Mouse (Mus musculus): ENCODE results near the gene Lsm2. TPM values are rescaled to one million over a fixed set of nuclear protein-coding genes. Genes with fewer than 3 reads are reported as not detected.
"Not testable (repeated sequence)": the region's sequence is repeated elsewhere in the genome, so short reads cannot be mapped to it uniquely, and the experiment has no call there.

Lsm2 gene
- total RNA-seq, 2 experiments from 2014 or later: 52.2 to 55.0 TPM

GRCm38 (mm10) chr17:34957291-34957690 is 24.4 kb upstream of the Lsm2 start:
- not testable (repeated sequence) for DNase-seq

DNA sequence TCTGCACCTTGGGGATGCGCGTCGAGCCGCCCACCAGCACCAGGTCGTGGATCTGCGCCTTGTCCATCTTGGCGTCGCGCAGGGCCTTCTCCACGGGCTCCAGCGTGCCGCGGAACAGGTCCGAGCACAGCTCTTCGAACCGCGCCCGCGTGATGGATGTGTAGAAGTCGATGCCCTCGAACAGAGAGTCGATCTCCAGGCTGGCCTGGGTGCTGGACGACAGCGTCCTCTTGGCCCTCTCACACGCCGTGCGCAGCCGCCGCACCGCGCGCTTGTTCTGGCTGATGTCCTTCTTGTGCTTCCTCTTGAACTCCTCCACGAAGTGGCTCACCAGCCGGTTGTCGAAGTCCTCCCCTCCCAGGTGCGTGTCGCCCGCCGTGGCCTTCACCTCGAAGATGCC is 23.7 kb upstream of the Lsm2 start:
- DNase-seq: not testable (repeated sequence)

DNA sequence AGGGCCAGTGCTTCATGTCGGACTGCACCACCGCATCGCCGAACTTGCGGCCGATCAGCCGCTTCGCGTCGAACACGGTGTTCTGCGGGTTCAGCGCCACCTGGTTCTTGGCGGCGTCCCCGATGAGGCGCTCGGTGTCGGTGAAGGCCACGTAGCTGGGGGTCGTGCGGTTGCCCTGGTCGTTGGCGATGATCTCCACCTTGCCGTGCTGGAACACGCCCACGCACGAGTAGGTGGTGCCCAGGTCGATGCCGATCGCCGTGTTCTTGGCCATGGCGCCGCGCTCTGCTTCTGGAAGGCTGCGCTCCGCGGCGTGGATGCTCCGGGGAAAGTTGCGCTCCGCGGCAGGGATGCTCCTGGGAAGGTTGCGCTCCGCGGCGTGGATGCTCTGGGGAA is 22.9 kb upstream of the Lsm2 start:
- DNase-seq: not testable (repeated sequence)

- peak; percentile 83 for DNase-seq
These were observed 22.4 kb upstream of the Lsm2 start, which contains the start of gene Hspa1b for GRCm38 (mm10) chr17:34959130-34959778. Gene Hspa1b, minus strand, starts transcription at chr17:34959238.

DNA sequence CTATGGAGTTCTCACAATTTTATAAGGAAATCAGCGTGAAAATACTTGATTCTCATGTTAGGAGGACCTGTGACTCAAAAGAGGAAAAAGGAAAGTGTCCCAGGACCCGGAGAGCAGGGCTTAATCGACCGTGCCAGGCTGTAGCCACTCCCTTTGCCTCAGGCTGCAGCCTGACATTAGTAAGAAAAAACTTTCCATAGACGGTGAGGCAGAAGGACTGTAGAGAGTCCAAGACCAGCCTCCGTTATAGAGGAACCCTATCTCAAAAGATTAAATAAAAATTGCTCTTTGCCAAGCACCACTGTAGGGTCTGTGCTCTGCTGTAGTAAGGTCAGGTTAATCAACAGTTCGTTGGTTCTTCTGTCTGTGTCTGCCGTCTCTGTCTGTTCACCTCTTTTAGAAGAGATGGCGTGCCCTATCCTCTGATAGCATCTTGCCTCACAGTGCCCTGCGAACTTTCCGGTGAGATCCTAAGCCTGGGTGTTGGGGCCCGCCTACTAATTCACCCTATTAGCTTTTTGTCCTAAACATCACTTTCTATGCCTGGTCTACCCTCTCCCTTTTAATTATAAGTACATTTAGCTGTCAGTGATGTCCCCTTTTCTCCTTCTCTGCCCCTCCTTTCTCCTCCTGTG is 21.7 kb upstream of the Lsm2 start:
- peak; percentile 30 for DNase-seq

DNA sequence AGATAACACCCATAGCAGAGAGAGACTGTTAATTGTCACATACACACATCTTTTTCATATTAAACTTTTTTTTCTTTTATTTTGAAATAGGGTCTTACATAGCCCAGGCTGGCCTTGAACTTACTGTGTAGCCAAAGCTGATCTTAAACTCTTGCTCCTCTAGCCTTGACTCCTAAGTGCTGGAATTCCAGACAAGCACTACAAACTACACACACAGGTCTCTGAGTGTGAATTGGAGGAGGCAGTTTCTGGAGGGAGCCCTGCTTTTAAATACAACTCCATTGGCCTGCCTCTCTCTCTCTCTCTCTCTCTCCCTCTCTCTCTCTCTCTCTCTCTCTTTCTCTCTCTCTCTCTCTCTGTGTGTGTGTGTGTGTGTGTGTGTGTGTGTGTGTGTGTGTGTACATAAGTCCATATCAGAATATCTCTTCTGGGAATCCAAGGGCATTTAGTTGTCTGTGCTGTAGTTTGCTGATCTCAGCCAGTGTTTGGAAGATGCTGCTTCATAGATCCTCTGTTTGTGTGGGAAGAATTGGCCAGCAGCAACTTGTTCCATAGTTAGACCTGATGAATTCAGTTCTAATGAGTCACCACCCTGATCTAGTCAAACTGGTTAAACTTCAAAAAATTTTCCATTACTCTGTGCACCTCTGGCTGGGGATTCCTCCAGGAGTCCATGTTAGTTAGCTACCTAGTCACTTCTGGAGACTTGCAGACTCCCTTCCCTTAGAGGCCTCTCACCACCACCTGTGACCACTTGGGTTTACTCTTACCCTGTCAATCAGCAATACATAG is 20.8 kb upstream of the Lsm2 start:
- DNase-seq: no peak

GRCm38 (mm10) chr17:34962125-34962524 is 19.5 kb upstream of the Lsm2 start:
- peak; percentile 43 for DNase-seq

GRCm38 (mm10) chr17:34962841-34963240 is 18.8 kb upstream of the Lsm2 start:
- DNase-seq: no peak

DNA sequence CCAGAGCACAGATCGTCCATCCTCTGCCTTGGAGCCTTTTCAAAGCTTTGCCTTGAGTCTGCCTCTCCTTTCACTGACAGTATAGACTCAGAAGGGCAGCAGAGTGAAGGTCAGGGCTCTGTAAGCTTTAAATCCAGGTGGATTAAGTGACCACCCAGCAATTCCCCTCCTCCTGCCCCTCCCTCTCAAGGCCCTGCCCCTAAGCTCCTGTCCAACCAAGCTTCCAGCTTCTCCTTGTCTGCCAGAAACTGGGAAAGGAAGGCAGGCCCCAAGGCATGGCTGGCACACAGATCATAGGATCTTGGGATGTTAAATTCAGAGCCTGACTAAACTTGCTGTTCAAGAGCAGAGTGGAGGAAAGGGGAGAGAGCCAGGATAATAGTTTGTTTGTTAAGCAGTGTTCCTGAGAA is 17.0 kb upstream of the Lsm2 start:
- no peak for DNase-seq

DNA sequence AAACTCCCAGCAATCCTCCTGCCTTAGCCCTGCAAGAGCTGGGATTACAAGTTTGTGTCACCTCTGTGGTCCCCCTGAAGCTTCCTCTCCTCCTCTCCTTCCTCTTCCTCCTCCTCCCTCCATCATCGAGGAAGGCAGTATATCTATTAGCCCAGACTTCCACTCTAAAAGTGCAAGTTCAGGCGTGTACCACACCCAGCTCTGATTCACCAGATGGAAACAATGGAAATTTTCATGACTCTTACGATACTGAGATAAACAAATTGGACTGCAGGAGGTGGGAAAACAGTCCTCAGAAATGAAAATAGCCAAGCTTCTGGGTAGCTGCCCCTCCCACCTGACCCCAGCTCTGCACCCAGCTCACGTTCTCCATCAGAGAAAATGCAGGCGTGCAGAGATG is 16.0 kb upstream of the Lsm2 start:
- DNase-seq: no peak

DNA sequence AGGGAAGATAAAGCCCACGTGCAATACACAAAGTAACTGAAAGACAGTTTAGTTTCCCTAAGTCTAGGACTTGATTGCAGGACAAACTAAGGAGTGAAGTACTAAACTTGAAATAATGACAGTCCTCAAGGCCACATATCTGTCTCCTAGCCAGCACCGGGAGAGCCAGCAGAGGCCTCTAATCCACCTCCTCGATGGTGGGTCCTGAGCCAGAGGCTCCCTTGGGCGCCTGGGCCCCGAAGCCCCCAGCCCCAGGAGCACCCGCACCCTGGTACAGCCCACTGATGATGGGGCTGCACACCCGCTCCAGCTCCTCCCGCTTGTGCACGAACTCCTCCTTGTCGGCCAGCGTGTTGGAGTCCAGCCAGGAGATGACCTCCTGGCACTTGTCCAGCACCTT is 11.8 kb upstream of the Lsm2 start, which contains the start of gene Gm20481:
Gene Gm20481, plus strand, starts transcription at position 91 of the 400 bp plus-strand sequence.
- not testable (repeated sequence) for DNase-seq

GRCm38 (mm10) chr17:34970850-34971249 is 10.8 kb upstream of the Lsm2 start:
- not testable (repeated sequence) for DNase-seq

DNA sequence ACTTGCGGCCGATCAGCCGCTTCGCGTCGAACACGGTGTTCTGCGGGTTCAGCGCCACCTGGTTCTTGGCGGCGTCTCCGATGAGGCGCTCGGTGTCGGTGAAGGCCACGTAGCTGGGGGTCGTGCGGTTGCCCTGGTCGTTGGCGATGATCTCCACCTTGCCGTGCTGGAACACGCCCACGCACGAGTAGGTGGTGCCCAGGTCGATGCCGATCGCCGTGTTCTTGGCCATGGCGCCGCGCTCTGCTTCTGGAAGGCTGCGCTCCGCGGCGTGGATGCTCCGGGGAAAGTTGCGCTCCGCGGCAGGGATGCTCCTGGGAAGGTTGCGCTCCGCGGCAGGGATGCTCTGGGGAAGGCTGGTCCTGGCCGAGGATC is 10.0 kb upstream of the Lsm2 start:
- not testable (repeated sequence) for DNase-seq

DNA sequence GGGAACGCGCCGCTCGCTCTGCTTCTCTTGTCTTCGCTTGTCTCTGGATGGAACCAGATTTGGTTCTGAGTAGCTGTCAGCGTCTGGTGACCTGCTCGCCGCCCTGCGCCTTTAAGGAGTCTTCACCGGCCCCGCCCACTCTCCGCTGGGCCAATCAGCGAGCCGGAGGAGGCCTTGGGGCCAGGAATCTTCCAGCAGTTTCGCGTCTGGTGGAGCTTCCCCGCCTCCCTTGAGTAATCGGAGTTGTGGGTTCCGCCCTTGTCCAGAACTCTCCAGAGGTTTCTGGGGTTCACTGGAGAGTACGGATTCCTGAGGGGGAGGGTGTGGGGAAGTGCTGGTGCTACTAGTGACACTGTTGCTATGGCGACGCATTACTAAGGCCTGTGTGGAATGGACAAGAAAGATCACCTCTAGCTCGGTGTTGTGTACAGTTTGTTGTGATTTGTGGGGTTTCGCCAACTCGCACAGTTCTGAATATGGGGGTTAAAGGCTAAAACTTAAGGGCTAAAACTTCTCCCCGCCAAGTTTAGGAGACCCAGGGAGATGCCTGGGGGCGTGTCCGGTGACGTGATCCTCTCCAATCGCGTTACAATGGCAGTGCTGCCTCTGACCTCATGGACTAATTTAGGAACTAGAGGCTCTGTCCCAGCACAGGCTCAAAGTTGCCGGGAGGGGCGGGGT is 9.5 kb upstream of the Lsm2 start, which contains the start of the genes Hspa1a and Hspa1l:
Gene Hspa1a, minus strand, starts transcription at position 88 of the 681 bp plus-strand sequence.
Gene Hspa1l, plus strand, starts transcription at position 635 of the 681 bp plus-strand sequence.
- DNase-seq: peak; percentile 87

DNA sequence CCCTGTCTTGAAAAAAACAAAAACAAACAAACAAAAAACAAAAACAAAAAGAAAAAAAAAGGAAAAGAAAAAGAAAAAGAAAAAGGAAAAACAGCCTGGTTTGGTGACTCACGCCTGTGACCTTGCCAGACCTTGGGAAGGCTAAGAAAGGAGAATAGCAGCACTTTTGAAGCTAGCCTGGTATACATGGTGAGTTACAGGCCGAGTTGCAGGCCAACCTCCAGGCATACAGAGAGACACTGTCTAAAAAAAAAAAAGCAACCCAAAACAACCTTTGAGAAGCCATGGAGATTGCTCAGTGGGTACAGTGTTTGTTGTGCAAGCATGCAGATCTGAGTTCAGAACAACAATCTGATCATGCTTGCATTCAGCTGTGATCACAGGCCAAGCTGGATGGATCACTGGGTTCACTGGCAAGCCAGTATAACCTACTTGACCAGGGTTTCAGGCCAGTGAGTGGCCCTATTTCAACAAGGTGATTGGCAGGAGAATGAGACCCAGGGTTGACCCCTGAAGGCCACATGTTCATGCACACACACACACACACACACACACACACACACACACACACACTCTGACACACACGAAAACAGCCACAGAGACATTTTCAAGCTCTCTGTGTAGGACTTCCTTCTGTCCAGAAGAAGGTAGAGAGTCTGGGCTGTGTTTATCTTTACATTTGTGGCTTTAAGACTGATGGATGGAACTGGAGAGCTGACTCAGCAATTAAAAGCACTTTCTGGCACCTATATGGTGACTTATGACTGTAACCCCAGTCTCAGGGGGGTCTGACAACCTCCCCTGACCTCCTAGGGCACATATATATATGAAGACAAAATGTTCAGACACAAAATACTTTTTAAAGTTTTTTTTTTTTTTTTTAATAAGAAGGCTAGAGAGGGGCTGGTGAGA is 5.8 kb upstream of the Lsm2 start:
- DNase-seq: no peak

- DNase-seq: no peak
These were observed 4.7 kb upstream of the Lsm2 start for GRCm38 (mm10) chr17:34977000-34977399.

GRCm38 (mm10) chr17:34978239-34978638 is 3.4 kb upstream of the Lsm2 start:
- DNase-seq: no peak

DNA sequence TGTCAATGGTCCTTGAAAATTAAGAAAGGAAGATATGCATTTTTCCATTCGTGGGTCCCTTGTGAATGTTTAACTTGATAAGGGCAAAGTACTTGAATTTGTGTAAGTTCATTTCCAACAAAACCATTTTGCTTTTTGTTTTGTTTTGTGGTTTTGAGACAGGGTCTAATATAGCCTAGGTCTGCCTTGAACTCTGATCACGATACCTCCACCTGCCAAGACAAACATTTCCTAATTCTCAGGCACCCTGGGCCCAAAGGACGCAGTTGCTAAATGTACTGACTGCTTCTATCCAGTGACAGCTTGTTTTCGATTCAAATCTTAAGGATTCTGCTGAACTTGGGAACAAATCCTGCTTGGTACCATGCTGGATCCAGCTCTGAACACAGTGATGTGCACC is 2.0 kb upstream of the Lsm2 start:
- no peak for DNase-seq

GRCm38 (mm10) chr17:34980655-34981054 is 1.0 kb upstream of the Lsm2 start:
- peak; percentile 43 for DNase-seq

DNA sequence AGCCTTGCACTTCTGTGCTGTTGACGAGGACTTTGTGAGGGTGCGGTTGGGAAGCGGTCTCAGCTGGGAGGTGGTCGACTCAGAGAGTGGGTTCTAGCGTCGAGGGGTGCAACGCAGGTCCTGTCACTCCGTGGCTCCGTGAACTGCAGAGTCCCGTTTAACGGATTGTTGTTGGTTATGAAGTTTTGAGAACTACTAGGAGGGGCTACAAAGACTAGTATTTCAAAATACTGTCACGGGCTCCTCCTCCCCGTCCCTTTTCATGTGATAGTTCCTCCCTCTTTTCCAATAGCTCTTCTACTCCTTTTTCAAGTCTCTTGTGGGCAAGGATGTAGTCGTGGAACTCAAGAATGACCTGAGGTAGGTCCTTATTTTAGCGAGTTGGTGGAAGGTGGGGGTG is 666 bp downstream of the Lsm2 start:
- DNase-seq: no peak

DNA sequence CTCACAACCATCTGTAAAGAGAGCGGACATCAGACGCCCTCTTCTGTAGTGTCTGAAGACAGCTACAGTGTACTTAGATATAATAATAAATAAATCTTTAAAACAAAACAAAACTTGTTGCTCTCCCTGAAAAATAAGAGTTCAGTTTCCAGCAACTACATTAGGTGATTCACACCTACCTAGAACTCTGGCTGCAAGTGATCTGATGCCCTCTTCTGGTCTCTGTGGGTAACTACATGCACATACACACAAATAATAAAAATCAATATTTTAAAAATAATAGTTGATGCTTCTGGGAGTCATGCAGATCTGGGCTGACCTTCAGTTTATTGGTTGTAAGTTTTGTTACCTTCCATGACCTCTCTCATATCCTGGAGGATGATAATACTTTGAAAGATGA is 2.6 kb downstream of the Lsm2 start:
- peak; percentile 32 for DNase-seq

GRCm38 (mm10) chr17:34994751-34995150 is 13.1 kb downstream of the Lsm2 start:
- no peak for DNase-seq
